Mouse (Mus musculus) megakaryocyte, embryonic 14.5 days (primary cell): ENCODE measurements around the gene Ppp6r3.

ENCODE experiments used
- FLI1 ChIP-seq: IDR thresholded peaks from 2 replicates; pipeline ENCODE4 v1.6.1; 2012; ENCODE audit warnings: low read length, inconsistent platforms, mixed read lengths
- GATA1 ChIP-seq: IDR thresholded peaks from 3 replicates; pipeline ENCODE4 v1.6.1; 2012; ENCODE audit warnings: mixed read lengths, low read length, inconsistent platforms, borderline replicate concordance

DNA sequence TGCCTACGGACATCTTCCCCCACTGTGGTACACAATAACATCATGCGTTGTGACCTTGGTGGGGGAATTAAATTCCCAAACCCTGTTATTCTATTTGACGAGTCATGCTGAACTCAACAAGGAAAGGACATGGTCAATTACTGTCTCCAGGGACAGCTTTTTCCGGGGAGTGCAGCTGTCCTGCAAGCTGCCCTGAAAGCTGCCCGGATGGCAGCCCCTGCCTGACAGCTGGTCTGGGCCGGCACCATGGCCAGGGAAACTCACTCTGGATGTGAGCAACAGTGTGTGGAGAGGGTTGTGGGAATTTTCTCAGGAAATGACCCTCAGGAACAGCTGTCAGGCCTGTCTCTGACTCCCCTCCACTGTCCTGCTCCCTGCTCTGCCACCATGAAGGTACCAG is 153.1 kb downstream of the Ppp6r3 start:
- TF ChIP-seq GATA1 (no peak), FLI1 (no peak)
